Mouse (Mus musculus) cortical plate, adult 2 months (tissue): ENCODE measurements around the gene Ago4.

Experiments
- CTCF ChIP-seq: fragments of 200-500 bp; IDR thresholded peaks from 2 replicates; pipeline ENCODE4 v1.5.1; 2011; ENCODE audit warnings: mild to moderate bottlenecking, control low read depth, low read length; ENCODE audit not compliant: insufficient read depth; ENCODE audit errors: extremely low read depth
- POLR2A ChIP-seq: fragments of 200-500 bp; IDR thresholded peaks from 2 replicates; pipeline ENCODE4 v1.6.1; 2011; ENCODE audit warnings: mild to moderate bottlenecking, low read length, control low read depth; ENCODE audit not compliant: insufficient read depth; ENCODE audit errors: extremely low read depth

DNA sequence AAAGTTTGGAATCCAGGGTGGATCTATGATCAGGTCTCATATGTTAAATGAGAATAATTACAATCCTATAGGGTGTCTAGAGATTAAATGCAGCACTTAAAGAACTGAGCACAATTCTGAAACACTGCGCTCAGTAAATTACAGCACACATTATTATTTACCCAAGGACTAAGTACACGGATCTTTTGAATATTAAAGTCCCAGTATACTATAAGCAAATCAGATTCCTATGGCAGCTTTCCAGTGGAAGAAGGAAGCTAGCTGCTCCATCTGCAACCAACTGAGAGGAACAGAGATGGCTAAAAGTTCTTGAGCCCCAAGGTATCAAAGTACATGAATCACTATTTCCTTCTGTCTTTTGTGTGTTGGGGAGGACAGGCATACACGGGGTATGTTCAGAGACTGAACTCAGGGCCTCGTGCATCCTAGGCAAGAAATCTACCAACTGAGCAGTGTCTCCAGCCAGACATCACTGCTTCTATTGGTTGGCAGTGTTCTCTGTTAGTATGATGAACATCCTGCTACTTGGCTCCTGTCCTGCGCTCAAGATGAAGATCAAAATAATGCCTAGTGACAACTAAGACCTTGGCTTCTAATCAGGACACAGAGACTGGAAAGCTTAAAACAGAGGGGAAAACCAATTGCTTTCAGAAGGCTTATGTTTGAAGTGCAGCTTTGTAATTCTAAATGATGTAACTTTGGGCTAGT is 78.6 kb downstream of the Ago4 start:
- no peak for TF ChIP-seq CTCF
- no peak for TF ChIP-seq POLR2A
